Comparison of ENCODE assay signal across 1 mouse cellular context in the genomic region with DNA sequence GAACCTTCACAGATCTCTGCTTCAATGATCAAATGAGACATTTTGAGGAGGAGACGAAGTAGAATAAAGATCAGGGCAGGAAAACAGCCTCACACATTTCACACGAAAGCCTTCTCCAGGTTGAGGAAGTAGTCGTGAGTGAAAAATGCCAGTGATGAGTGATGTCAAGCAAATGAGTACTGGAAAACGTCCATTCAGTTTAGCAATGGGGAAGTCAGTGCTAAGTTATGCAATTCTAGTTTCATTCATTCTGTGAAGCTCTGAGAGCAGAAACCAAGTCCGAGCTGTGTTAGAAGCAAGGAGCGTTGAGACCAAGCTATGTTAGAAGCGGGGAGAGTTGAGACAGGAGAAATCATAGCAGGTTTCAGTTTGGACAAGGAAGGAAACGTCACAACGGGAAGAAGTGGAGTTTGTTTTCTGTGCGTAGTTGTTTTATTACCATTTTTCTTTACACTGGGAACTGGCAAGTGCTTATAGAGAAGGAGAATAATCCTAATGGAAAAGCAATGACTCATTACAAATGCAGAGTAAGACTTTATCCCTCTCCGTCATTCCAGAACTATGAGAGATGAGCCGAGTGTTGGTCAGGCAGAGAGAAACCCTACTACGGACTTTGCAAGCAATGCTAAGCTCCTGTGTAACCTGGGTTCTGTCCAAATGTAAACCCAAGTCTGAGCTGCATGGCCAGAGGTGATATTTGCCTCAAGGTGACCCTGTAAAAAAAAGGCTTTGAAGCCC.
TF ChIP-seq lines count a peak whose summit lies in the region.

No protein-coding gene starts in this region.

TF ChIP-seq in MEL, 35 proteins besides CTCF, POLR2A, EP300 and RAD21 (continued from another document):
- TF ChIP-seq MYC (IDR thresholded peaks at IDR 0.05; ENCODE audit: low read depth, low read length) (no peak), GATA1 (IDR thresholded peaks at IDR 0.05; ENCODE audit: low read depth, low read length) (no peak), ETS1 (IDR thresholded peaks at IDR 0.05; ENCODE audit: low read depth, low read length) (no peak), SMC3 (IDR thresholded peaks at IDR 0.05; ENCODE audit: low read depth, low read length) (no peak), MXI1 (IDR thresholded peaks at IDR 0.05; ENCODE audit: low read depth, low read length) (no peak)
